Mouse (Mus musculus) cerebellum, adult (tissue): ENCODE measurements around the gene Gm3159.
"Not testable (repeated sequence)": the region's sequence is repeated elsewhere in the genome, so short reads cannot be mapped to it uniquely, and the experiment has no call there.

ENCODE experiments used
- ATAC-seq: cut with Nextera tagmentation; 2 replicates; pipeline ENCODE4 v1.9.2; 2017; ENCODE audit warnings: mild to moderate bottlenecking, moderate library complexity, mixed read lengths; ENCODE audit not compliant: insufficient number of reproducible peaks, low FRiP score, low TSS enrichment

Gm3159 gene

GRCm38 (mm10) chr14:4397226-4397625 is at the start of gene Gm3159:
Gene Gm3159 (plus strand): TSS chr14:4397526.
- ATAC-seq = not testable (repeated sequence)

DNA sequence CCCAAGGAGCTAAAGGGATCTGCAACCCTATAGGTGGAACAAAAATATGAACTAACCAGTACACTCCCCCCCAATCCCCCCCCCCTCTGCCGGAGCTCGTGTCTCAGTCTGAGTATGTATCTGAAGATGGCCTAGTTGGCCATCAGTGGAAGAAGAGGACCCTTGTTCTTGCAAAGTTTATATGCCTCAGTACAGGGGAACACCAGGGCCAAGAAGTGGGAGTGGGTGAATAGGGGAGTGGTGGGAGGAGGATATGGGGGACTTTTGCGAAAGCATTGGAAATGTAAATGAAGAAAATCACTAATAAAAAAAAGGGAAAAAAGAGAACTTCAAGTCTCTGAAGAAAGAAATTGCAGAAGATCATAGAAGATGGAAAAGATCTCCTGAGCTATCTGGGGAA is 28.3 kb upstream of the Gm3159 start:
- ATAC-seq = not testable (repeated sequence)

DNA sequence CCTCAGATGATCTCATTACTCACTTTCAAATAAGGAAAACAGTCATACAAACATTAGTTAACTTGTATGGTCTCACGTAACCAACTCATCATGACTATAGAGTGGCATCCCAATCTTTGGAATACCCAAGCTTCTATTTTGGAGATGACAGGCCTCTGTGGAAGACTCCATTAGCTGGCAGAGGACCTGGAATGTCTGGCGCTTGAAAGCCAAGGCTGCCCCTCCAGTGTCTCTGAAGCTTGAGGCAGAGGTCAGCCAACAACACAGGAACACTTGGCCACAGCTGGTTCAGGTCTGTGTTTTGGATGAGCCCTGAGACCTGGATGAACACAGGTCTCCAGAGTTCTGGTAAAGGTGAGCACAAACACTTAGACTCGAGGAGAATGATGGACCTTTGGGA is 27.6 kb upstream of the Gm3159 start:
- not testable (repeated sequence) for ATAC-seq

- not testable (repeated sequence) for ATAC-seq
Measured at GRCm38 (mm10) chr14:4377871-4378270, 19.5 kb upstream of the Gm3159 start.

DNA sequence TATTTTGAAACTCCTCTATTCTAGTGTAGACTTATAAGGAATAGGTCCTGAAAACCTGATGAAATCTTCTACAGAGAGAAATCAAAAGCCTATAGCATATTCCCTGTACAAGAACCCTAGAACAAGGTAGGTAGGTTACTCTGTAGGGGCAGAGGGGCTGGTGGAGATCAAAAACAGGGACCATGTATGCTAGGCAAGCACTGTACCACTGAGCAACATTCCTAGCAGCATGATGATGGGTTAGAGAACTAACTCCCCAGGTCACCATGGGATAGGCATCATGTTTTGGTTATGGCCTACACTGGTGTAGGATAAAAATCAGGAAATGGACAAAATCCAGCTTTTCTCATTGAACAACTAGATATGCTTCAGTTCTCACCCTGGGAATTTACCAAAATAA is 11.7 kb upstream of the Gm3159 start:
- ATAC-seq = not testable (repeated sequence)

GRCm38 (mm10) chr14:4392841-4393530 is 4.3 kb upstream of the Gm3159 start:
- ATAC-seq = not testable (repeated sequence)

DNA sequence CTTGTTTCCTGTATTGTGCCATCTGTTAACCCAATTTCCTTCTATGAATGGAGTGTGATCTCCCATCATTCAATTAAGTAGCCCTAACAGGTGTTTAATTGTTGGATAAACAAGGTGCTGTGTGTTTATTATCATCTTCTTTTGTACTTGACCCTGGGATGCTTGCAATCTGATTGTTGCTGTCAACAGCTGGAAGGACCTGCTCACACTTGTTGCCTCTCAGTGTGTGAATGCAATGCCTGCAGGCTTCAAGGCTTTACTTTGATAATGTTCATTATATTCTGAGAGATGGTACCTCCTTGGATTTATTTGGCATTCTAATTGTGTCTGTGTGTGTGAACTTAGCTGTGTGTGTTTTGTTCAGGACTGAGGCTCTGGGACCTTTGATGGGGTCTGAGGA is 1.3 kb downstream of the Gm3159 start:
- ATAC-seq = not testable (repeated sequence)

GRCm38 (mm10) chr14:4400115-4400789 is 2.9 kb downstream of the Gm3159 start:
- ATAC-seq = not testable (repeated sequence)

- not testable (repeated sequence) for ATAC-seq
Measured at GRCm38 (mm10) chr14:4401245-4401644, 3.9 kb downstream of the Gm3159 start.

DNA sequence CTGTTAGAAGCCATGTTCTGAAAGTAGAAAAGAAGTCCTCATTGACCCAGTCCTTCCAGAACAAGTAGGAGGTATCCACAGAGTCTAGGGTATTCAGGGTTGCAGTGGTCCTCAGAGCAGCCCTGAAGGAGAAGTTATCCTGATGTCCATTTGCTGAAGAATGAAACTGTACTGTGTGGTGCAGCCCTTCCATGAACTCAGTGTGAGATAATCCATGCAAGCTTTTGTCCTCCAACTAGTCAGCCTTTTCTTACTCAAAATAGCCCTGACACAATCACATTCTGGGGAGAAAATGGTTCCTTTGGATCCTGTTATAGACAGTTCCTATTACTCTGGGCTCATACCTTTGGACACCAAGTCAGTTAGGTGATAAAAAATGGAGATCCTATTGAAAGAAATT is 6.5 kb downstream of the Gm3159 start:
- ATAC-seq = not testable (repeated sequence)

GRCm38 (mm10) chr14:4409939-4410338 is 12.6 kb downstream of the Gm3159 start:
- ATAC-seq = not testable (repeated sequence)

DNA sequence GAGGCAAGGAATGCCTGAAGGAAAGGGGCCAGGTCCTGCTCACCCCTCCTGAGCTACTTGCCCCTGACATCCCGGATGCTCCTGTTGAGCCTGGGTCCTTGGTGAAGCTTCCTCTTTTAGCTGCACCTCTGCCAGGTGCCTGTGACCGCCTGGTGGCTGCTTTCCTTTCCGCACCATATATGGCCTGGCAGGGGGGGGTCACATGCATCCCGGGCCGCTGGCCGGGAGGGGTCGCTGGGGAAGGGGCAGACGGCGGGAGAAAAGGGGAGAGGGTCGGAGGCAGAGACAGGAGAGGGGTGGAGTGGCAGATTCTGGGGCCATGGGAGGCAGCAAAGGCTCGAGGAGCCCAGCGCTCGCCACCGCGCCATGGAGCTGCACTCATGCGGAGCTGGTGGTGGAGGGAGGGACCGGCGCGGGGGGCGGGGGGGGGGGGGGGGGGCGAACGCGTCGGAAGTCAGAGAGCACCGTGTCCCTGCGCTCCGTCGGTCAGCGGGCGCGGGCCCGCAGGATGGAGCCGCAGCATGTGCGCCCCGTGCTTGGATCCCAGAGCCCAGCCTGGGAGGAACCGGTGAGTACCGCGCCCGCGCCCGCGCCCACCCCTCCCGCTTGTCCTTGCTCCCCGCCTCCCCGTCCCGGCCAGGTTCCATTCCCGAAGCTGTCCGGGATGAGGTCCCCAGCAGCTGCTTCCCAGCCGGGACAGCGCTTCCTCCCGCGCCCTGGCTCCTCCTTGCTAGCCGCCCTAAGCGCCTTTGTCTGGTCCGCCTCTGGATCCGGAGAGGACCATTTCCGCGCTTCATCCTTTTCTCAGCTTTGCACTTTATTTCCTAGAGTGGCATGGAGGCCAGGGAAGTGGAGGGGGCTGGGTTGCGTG is 17.9 kb downstream of the Gm3159 start, which contains the start of gene Gm3164:
Gene Gm3164, plus strand, starts transcription at position 484 of the 871 bp plus-strand sequence.
- not testable (repeated sequence) for ATAC-seq

- not testable (repeated sequence) for ATAC-seq
Measured at GRCm38 (mm10) chr14:4430692-4431091, 33.4 kb downstream of the Gm3159 start, which contains the start of gene Gm3173. Gene Gm3173 (plus strand): TSS chr14:4430992.
